Mouse (Mus musculus) skeletal muscle tissue, adult 2 months (tissue): ENCODE measurements around the gene Cyp2c70.
"Not testable (repeated sequence)": the region's sequence is repeated elsewhere in the genome, so short reads cannot be mapped to it uniquely, and the experiment has no call there.

Experiments used
- DNase-seq: peaks from one replicate; pipeline ENCODE4 v3.0.0-alpha.2; 2012; ENCODE audit warnings: low read depth, low spot score

The Cyp2c70 gene

DNA sequence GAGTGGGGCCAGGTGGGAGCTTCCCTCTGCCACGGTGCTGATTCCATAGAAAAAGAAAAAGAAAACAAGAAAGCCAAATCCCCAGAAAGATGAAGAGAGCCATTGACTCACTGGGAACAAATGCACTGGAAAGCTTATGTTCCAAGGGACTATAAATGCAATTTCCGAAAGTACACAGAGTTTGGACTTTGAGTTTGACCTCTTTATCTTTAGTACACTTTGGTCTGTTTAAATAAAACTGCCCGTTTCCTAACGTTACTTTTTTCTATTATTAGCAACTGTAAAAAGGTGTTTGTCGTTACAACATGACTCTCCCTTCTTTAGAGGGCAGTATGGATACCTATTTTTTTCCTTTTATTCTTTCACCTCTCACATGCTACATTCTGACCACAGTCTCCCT is at the start of gene Cyp2c70:
Cyp2c70 (minus strand) TSS at position 174 of the 400 bp plus-strand sequence.
- no peak for DNase-seq

DNA sequence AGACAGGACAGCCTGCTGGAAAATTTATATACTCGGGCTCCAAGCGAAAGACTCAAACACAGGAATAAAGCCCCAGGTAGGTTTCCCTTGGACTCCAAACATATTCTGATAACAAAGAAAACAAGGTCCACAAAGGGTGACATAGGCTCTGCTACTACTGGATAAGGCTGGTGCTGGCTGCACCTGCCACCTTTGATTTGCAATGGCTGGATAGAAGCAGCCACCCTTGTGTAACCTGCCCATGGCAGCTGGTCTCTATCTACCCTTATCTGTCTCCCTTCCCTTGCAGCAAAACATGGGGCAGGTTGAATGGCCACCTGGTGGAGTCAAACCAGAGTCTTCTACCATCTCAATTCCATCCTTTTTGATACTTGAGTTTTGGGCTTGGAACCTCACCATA is 45.4 kb upstream of the Cyp2c70 start:
- DNase-seq, result no peak

DNA sequence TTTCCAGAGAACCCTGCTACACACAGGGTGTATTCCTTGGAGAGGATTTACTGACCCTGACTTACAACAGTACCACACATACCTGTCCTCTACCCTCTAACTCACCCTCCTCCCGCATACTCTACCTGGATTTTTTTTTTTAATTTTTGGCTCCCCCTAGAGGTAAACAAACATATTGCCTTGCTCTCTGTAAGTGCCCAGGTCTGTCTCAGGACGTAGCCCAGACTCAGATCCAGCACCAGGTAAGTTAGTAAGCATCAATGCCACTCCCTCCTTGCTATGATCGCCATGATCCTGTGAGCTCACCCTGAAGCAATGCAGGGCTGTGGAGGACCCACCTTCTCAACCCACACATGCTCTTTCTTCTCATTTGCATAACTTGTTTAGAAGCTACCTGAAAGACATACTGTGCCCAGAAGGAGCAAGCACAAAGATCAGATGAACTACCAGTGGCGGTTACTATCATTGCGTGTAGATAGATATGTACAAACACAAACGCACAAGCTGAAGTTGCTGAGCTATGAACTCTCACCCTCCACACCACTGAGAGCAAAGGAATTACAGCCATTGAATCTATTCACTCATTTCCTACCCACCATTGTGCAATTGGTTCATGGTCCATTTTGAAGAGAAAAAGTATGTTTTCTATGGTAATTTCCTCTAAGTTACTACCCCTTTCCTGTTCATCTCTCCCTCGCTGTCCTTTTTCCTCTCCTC is 44.9 kb upstream of the Cyp2c70 start:
- no peak for DNase-seq

DNA sequence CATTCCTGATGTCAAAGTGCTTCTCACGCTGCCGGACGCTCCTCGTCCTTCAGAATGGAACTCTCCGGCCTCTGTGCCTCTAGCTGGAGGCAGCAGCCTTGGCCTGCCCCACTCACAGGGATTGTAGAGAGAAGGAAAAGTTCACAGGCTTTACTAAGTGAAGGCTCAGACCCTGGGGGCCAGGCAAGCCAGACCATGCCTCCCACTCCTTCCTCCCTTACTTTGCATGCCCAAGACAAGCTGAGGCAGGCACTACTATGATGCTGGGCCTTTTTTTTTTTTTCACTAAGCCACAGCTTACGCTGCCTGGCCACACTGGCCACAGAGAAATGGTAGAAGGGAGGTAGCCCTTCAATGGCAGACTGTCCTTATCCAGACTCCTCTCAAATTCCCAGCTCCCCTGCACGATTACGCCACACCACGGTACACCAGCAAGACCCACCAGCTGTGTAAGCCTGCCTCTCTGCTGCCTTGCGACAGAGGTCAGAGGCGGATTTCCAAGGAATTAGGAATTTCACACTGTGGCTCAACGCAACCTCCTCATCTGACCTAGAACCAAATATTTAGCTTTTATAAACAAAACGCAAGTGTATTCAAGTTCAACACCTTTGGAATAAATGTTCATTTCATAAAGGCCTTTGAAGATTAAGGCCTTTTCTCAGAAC is 44.1 kb upstream of the Cyp2c70 start:
- DNase-seq, result no peak

DNA sequence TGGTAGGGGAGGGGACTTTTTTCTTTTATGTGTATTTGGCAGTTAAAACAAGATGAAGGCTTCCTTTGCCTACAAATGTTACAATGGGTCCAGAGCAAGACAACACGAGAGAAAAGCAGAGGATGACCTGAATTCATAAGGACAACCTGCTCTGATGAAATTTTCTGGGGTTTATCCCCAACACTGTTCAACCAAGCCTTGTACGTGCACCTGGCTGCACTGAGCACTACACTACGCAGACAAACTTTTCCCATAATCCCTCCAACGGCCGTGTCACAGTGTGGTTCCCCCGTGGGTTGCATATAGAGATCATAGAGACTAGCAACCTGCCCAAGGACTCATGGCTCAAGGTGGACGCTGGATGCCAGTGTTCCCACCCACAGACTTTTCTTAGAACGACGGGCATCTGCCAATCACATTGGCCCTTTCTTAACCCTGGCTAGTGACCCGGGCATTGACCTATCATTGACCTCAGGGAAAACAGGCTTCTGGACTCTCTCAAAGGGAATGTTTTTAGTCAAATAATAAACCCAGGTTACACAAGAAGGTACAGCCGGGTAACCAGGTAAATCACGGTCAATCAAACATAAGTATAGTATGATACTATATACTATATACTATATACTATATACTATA is 39.5 kb upstream of the Cyp2c70 start:
- DNase-seq, result no peak

DNA sequence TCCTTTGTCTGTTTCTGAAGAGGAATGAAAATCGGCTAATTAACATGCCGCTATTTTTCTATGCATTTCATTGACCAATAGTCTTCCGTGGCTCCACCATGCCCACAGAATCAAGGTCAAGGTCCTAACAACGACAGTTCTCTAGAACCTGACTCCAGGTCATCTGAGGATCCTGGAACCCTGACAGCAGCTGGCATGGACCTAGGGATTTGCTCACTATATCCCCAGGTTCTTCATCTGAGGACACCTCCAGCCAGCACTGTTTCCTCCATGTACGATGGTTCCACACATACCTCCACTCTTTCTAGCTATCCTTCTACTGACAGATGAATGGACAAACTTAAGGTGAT is 38.6 kb upstream of the Cyp2c70 start:
- no peak for DNase-seq

DNA sequence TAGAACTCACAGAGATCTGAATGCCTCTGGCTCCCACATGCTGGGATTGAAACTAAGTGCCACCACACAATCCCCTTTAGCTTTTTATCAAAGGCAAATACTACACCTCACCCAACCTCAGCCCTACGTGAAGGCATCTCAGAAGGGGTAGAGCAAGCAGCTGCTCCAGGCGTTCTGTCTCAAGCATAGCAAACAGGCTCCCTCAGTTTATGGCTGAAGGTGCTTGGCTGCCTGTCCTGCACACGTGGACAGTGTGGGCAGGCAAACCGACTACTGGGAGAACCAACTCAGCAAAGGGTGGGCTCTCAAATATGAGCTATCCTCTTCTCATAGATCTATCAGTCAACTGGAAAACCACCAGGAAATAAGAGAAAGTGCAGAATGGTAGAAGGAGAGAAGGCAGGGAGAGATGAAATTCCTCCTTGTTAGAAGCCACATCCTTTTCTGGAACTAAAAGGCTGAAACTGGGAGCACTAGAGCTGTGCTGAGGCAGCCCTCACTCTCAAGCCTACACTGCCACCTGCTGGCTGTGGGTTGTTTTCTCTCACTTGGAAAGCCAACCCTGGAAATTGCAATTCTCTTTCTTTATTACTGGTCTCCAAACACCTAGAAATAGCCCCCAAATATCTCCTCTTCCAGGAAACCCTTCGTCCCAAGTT is 38.1 kb upstream of the Cyp2c70 start:
- no peak for DNase-seq

DNA sequence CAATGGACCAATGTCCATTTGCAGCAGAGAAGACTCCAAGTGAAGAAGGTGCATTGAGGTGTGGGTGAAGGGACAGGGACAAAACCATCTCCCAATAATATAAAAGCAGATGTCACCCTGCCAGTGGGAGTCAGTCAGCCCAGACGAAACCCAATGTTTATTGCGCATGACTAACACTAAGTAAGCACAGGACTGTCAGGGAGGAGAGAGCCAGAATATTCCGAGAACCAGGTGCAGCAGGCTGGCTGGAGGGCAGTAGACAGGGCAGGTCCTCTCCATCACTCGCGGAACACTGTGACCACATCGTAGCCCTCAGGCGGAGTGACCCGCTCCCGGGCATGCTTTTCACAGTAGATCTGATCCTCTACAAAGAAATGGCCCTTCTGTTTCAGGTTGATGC is 35.2 kb upstream of the Cyp2c70 start:
- not testable (repeated sequence) for DNase-seq

DNA sequence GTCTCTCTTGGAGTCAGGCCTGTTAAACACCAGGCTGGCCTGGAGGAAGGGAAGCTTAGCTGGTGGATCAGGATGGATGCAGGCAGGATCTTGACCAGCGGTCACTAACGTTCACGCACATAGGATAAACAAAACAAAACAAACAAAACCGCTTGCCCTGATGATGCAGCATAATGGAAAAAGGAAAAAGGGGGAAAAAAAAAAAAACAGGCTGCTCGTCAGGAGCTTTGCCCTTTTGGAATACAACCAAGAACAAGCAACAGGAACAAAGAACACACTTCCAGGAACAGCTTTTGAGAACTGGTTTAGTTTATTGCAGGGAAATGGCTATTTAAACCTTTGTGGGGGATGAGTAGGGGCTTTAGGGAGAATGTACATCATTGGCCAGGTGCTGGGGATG is 33.7 kb upstream of the Cyp2c70 start:
- DNase-seq, result no peak

DNA sequence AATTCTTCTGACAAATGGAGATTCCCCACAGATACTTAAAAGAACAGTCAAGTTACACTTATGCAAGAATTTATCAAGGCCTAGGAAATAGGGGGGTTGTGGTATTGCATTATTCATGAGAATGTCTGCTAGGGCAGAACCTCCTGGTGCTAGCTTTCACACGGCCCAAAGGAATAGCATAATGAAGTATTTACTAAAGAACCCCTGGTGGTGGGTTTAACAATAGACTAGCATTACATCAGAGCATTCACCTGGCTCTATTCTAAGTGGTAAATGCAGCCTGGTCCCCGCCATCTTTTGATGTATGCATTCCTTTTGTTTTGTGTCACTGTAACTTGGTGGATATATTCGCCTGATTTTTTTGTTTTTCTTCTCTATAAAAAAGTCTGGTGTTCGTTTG is 15.8 kb upstream of the Cyp2c70 start:
- not testable (repeated sequence) for DNase-seq

DNA sequence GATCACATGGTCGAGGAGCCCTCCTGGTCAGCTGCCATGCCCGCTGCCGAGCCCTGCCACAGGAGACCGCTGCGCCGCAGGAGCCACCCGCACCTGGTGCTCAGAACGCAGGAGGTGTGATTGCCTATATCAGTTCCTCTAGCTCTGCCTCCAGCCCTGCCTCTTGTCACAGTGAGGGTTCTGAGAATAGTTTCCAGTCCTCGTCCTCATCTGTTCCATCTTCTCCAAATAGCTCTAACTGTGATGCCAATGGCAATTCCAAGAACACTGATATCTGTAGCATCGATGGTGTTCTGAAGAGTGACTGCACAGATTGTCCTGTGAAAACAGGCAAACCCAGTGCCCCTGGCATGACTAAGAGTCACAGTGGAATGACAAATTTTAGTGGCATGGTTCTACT is 3.5 kb upstream of the Cyp2c70 start:
- no peak for DNase-seq

DNA sequence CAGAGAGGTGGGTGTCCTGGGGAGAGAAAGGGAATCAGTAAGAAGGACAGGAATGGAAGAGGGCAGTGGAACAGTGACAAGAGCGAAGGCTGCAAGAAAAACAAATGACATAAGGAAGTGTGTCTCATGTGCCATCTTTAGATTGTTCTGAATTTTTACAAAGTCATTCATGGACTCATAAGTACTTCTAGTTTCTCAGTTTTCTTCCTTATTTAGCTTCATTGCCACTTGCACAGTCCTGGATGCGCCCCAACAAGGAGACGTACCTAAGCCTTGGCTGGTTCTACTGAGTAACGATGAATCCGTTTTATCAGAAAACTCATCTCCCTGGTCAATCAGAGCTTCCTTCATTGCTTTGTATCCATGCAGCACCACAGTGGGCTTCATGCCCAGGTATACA is 3.5 kb downstream of the Cyp2c70 start:
- no peak for DNase-seq

DNA sequence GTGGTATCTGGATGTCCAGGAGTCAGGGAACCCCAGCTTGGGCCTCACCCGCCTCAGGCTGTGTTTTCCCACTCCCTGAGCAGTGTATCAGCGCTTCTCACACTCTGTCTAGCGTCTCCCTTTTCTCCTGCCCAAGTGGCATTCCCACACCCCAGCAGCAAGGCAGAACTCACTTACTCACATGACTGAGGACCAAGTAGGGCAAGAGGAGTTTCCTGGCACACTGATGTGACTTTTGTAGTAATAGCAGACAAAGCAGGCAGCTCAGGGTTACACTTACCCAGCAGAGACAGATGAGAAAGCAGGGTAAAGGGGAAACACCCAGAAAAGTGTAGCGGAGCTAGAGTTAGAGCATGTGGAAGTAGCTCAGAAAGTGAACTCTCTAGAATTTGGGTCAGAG is 8.8 kb downstream of the Cyp2c70 start:
- no peak for DNase-seq

DNA sequence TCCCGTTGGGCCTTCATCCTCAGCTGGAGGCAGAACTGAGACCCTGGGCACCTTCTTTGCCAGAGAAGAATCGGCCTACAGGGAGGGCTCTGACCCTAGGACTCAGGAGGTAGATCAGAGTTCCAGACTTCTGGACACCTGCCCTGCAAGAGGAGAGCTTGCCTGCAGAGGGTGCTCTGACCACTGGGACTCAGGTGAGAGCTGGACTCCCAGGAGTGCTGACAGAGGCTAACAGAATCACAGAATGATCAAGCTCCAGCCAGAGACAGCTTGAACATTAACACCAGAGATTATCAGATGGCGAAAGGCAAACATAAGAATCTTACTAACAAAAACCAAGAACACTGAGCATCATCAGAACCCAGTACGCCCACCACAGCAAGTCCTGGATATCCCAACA is 18.7 kb downstream of the Cyp2c70 start:
- not testable (repeated sequence) for DNase-seq

DNA sequence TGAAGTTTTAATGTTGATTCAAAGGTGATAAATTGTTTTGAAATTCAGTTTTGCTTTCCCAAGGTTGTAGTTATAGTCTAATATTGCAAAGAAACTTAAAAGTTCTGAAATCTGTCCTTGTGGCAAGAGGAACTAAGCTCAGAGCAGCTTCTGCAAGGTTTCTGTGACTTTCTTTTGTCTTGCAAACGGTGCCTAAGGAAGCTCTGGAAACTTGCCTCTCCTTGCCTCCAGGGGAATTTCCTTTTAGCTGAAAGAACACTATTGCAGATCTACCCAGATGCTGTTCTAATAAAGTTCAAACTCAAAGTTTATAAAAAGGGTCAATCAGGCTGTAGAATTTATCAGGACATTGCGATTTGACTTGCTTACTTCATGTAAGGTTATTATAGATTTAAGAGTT is 60.1 kb downstream of the Cyp2c70 start:
- DNase-seq, result not testable (repeated sequence)

DNA sequence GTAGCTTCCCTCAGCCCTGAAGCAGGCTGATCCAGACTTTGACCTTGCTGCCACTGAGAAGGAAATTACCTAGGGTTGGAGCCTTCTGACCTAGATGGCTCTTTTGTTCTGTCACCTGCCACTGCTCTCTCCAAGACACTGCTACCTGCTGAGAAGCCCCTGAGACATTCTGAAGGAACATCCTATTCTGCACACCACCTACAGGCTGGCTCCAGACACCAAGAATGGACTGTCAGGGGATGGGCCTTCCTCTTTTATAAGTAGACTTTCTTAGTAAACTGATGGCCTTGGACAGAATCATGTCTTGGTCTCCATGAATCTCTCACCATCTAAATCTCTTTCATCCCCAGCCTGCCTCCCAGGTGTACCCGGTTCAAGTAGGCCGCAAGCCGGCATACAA is 62.0 kb downstream of the Cyp2c70 start:
- DNase-seq, result not testable (repeated sequence)

DNA sequence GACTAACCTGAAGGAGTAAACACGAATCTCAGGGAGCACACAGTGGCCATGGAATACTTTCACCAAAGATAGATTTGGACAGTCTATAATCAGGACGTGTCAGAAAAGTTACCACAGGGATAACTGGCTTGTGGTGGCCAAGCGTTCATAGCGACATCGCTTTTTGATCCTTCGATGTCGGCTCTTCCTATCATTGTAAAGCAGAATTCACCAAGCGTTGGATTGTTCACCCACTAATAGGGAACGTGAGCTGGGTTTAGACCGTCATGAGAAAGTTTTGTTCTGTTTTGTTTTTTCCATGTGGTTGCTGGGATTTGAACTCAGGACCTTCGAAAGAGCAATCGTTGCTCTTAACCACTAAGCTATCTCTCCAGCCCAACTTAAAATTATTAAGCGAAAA is 67.5 kb downstream of the Cyp2c70 start:
- not testable (repeated sequence) for DNase-seq
